Mouse (Mus musculus) Patski (cell line): ENCODE results near the gene Stk39. TPM values are rescaled to one million over a fixed set of nuclear protein-coding genes. Genes with fewer than 3 reads are reported as not detected.
A peak's percentile ranks its signal among the peaks of the same experiment; 100 is the strongest.

Experiments used
- ATAC-seq: fragments of 100-300 bp; one replicate; pipeline ENCODE4 v1.8.0; 2021
- CTCF ChIA-PET: fragments of 350-600 bp; sonication (Branson Sonifier 250); formaldehyde crosslinking; loops from one replicate; lab custom pipeline; 2022; ENCODE audit warnings: inconsistent platforms; lab: Charles Lee
- POLR2A ChIA-PET: fragments of 350-600 bp; sonication (Branson Sonifier 250); formaldehyde crosslinking; loops from one replicate; lab custom pipeline; 2022; ENCODE audit warnings: antibody characterized with exemption, inconsistent platforms; lab: Charles Lee
- DNase-seq: peaks from one replicate; pipeline ENCODE4 v3.0.0-alpha.2; 2011; ENCODE audit warnings: low read depth, low spot score
- H3K27me3 ChIP-seq: fragments of 371-371 bp; one replicate; pipeline ENCODE4 v1.5.1; 2021
- CTCF ChIP-seq: fragments of 100-300 bp; IDR thresholded peaks from one replicate; pipeline ENCODE4 v1.5.1; 2021
- in situ Hi-C: fragments of 300-500 bp; cut with MboI; formaldehyde crosslinking; loops from 3 replicates; pipeline ENCODE4 v1.11.1; 2018; ENCODE audit warnings: low pct_unique_long_range_greater_than_20kb, mixed read lengths
- polyA plus RNA-seq: library from polyadenylated mRNA; unstranded; gene quantifications from one replicate; pipeline ENCODE4 v1.2.3, GENCODE M21; 2021

The Stk39 gene
- polyA plus RNA-seq, result 53.1 TPM

DNA sequence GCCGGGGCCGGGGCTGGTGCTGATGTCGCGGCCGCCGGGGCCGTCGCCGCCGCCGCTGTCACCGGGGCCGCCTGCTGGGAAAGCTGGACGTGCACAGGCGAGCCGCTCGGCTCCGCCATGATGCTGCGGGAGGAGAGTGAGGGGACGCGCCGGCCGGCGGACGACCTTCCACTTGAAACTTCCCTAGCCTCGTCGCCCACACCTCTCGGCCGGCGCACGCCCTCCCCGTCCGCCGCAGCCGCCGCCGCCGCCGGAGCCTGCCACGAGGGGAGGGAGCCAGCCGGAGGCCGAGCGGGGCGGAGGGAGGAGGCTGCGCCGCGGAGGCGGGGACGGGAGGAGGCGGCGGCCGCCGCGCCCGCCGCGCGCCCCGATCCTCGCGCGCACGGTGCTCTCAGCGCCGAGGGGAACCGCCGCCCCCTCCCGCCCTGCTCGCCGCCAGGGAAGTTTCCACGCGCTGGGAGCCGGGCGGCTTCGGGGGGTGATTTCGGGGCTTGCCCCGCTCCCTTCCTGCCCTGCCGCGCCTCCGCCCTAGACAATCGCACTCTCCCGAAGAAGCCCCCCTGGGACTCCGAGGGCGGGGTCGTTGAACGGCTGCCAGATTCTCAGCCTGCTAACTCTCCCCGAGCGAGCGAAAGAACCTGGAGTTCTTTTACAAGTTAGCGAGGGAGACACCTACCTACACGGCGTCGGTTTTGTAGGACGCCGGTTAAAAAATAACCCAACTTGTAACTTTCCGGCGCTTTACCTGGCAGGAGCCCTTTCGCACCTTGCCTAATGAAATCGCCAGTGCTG lies at the start of gene Stk39:
Gene Stk39 (minus strand): TSS at position 510 of the 792 bp plus-strand sequence.
- in situ Hi-C loops, result no loop called here
- ATAC-seq (peak; percentile 73), DNase-seq (no peak)
- POLR2A ChIA-PET, result interaction anchor here (1.0 to 2.4 kb wide), 5 partner anchors 14 to 113 kb away, joined by 3 to 5 read pairs (median 3); no protein-coding TSS in a partner anchor
- no peaks in the 10 kb centered on the region for H3K27me3 ChIP-seq
- no peak for TF ChIP-seq CTCF
- CTCF ChIA-PET, result interaction anchor here (0.7 kb wide), 1 partner anchor 68 kb away, joined by 3 read pairs; no protein-coding TSS in a partner anchor

DNA sequence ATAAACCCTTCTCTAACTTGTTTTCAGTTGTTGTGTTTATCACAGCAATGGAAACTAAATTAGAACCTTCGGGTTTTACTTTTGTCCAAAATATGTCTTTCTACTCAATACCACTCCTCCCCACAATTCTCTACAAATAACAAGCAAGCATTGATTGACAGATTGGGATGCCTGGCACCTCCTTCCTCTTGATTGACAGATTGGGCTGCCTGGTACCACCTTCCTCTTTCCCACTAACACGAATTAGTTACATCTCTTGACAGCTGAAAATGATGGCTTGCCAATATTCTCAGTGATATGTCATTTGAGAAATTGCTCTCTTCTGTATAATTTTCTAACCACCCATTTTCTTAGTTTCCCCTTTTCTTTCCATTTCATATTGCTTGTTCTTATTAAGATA lies 43.3 kb upstream of the Stk39 start:
- ATAC-seq (no peak), DNase-seq (no peak)
- ChIA-PET CTCF (no interaction called here), POLR2A (no interaction called here)
- in situ Hi-C loops, result no loop called here
- TF ChIP-seq CTCF, result no peak
- peaks cover 22% of the 10 kb centered on the region for H3K27me3 ChIP-seq

- TF ChIP-seq CTCF, result no peak
- CTCF ChIA-PET, result interaction anchor here (1.7 kb wide), 1 partner anchor 17 kb away, joined by 6 read pairs; no protein-coding TSS in a partner anchor
- POLR2A ChIA-PET, result no interaction called here
- ATAC-seq, result no peak
- no peak for DNase-seq
- in situ Hi-C loops, result no loop called here
- no peaks in the 10 kb centered on the region for H3K27me3 ChIP-seq
These were observed 31.1 kb upstream of the Stk39 start for GRCm38 (mm10) chr2:68503202-68503601.

- no peaks in the 10 kb centered on the region for H3K27me3 ChIP-seq
- in situ Hi-C loops, result no loop called here
- CTCF ChIA-PET, result interaction anchor here (1.7 kb wide), 1 partner anchor 16 kb away, joined by 6 read pairs; no protein-coding TSS in a partner anchor
- TF ChIP-seq CTCF, result no peak
- POLR2A ChIA-PET, result no interaction called here
- no peak for ATAC-seq
- no peak for DNase-seq
These were observed 30.7 kb upstream of the Stk39 start for GRCm38 (mm10) chr2:68502734-68503133.

DNA sequence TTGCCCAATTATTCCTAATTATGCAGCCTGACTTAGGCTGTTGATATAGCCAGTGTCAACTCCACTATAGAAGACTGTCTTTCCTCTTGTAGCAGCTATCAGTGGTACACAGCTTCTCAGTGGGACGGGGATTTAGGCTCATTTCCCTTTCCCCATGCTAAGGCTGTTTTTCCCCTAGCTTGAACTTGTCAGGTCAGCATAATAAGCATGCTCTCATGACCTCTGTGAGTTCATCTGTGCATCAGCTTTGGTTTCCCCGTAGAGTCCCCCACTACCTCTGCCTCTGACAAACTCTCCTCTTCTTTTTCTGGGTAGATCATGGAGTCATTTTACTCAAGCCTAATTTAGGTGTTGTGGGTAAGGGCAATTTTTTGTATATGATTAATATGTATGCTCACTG lies 30.2 kb upstream of the Stk39 start:
- DNase-seq, result no peak
- in situ Hi-C loops, result no loop called here
- no peaks in the 10 kb centered on the region for H3K27me3 ChIP-seq
- POLR2A ChIA-PET, result no interaction called here
- CTCF ChIA-PET, result interaction anchor here (1.7 kb wide), 1 partner anchor 16 kb away, joined by 6 read pairs; no protein-coding TSS in a partner anchor
- no peak for TF ChIP-seq CTCF
- ATAC-seq, result no peak

GRCm38 (mm10) chr2:68486275-68486674 lies 14.2 kb upstream of the Stk39 start:
- CTCF ChIA-PET, result interaction anchor here (0.8 kb wide), 1 partner anchor 16 kb away, joined by 6 read pairs; no protein-coding TSS in a partner anchor

DNA sequence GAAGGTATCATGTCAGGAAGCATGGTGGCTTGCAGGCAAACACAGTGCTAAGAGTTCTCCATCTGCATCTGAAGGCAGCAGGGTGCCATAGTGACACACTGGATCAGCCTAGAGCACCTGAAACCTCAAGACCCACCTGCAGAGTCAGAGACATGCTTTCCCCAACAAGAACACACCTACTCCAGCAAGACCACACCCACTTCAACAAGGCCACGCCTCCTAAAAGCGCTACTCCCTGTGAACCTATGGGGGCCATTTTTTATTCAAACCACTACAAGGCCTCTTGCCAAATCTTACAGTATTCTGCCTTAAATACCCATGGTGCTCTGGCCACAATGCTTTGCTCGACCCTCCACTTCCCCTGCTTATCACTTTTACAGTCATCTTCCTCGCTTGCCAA lies 13.1 kb upstream of the Stk39 start:
- DNase-seq, result no peak
- CTCF ChIA-PET, result no interaction called here
- no peak for ATAC-seq
- TF ChIP-seq CTCF, result no peak
- POLR2A ChIA-PET, result no interaction called here
- in situ Hi-C loops, result no loop called here
- no peaks in the 10 kb centered on the region for H3K27me3 ChIP-seq

More at GRCm38 (mm10) chr2:68486275-68486674, 14.2 kb upstream of the Stk39 start:
- in situ Hi-C loops, result no loop called here
- TF ChIP-seq CTCF, result no peak
- no peaks in the 10 kb centered on the region for H3K27me3 ChIP-seq
- POLR2A ChIA-PET, result no interaction called here
- no peak for ATAC-seq
- no peak for DNase-seq

DNA sequence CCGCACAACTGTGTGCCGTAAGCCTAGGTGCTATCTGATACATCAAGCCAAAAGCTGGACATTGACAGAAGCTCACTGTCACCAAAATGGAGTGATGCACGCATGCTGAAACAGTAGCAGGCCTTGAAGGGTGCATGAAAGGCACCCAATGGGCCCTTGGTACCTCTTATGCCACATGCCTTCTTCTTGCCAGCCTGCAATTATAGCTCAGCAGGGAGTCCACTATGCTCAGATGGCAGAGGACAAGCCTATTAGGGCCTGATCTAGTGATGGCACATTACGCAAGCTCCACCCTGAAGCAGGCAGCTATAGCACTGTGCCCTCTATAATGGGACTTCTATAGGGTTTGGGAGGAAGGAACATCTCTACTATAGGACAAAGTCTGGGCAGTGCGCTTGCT lies 10.8 kb upstream of the Stk39 start:
- ChIA-PET POLR2A (no interaction called here), CTCF (interaction anchor here (0.6 to 1.2 kb wide), 3 partner anchors 18 to 56 kb away, joined by 3 read pairs; no protein-coding TSS in a partner anchor)
- no peak for ATAC-seq
- in situ Hi-C loops, result no loop called here
- no peak for TF ChIP-seq CTCF
- peaks cover 5% of the 10 kb centered on the region for H3K27me3 ChIP-seq
- DNase-seq, result no peak

GRCm38 (mm10) chr2:68479823-68480222 lies 7.8 kb upstream of the Stk39 start:
- ATAC-seq (no peak), DNase-seq (no peak)
- TF ChIP-seq CTCF, result no peak
- CTCF ChIA-PET, result no interaction called here
- POLR2A ChIA-PET, result no interaction called here
- in situ Hi-C loops, result no loop called here
- H3K27me3 ChIP-seq, result peaks cover 5% of the 10 kb centered on the region

- POLR2A ChIA-PET, result interaction anchor here (1.0 to 2.4 kb wide), 2 partner anchors 15 to 109 kb away, joined by 3 to 5 read pairs; no protein-coding TSS in a partner anchor
- TF ChIP-seq CTCF, result no peak
These were observed 853 bp upstream of the Stk39 start for GRCm38 (mm10) chr2:68472921-68473320.

GRCm38 (mm10) chr2:68472551-68472910 lies 463 bp upstream of the Stk39 start:
- POLR2A ChIA-PET, result interaction anchor here (1.0 to 2.4 kb wide), 2 partner anchors 14 to 108 kb away, joined by 3 to 5 read pairs; no protein-coding TSS in a partner anchor

More at GRCm38 (mm10) chr2:68472921-68473320, 853 bp upstream of the Stk39 start:
- DNase-seq (no peak), ATAC-seq (no peak)
- in situ Hi-C loops, result no loop called here
- H3K27me3 ChIP-seq, result no peaks in the 10 kb centered on the region
- CTCF ChIA-PET, result no interaction called here

More at GRCm38 (mm10) chr2:68472551-68472910, 463 bp upstream of the Stk39 start:
- CTCF ChIA-PET, result no interaction called here
- DNase-seq (no peak), ATAC-seq (peak; percentile 15)
- H3K27me3 ChIP-seq, result no peaks in the 10 kb centered on the region
- in situ Hi-C loops, result no loop called here
- TF ChIP-seq CTCF, result no peak
